Mouse (Mus musculus) G1E-ER4 (cell line): ENCODE data around the gene Kcnab3. TPM values are rescaled to one million over a fixed set of nuclear protein-coding genes. Genes with fewer than 3 reads are reported as not detected.

Source experiments
- GATA1 ChIP-seq: IDR thresholded peaks from one replicate; pipeline ENCODE4 v1.8.0; 2012; ENCODE audit warnings: low read length, inconsistent platforms
- polyA plus RNA-seq: library from polyadenylated mRNA; stranded (reverse); fragments of >175 nt; gene quantifications from 2 replicates; pipeline ENCODE4 v1.2.3, GENCODE M21; 2012

Gene Kcnab3
- polyA plus RNA-seq, 1 experiment = 2.7 TPM

DNA sequence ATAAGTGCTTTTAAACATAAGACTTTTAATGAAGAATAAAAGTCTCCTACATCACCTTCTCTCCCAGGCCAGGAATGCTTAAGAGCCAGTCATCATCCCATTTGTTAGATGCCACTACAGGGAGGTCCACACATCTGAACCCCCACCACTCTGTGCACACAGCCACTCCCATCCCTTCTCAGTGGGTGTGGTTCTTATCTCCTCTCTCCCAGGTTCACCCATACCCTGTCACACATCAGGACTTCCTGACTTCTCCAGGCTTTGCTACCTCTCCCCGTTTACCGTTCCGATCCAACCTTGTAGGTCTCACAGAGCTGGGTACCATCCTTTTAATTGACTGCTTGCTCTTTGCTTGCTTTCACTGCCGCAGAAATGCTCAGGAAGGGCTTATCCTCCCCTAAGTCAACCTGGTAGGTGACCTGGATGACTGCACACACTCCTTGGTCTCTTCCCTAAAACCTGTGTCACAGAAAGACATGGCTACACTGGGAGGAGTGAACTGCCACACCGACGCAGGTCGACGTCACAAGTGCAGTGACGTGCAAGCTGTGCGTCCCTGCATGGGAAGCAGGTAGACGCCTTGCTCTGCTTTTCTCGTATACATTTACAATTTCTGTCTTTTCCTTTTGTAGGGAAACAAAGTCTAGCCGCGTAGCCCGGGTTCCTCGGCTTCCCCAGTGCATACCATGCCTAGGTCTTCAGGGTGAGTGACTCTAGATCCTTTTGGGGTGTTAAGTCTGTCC is 47.3 kb downstream of the Kcnab3 start:
- TF ChIP-seq GATA1 = no peak

DNA sequence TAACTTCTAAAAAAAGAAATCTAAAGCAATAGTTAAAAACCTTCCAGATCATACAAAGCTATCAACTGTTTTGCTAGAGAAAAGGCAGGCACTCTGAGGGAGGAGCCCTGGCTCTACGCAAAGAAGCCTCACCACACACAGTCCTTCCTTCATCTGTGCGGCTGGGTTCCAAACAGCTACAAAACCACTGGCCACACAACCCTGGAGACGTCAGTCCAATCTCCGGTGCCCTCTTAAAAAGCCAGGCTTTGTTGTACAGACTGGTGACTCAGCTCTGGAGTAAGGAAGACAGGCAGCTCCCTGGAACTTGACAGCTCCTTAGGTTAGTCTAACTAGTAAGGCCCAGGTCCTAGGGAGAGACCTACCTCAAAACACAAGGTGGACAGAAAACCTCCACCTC is 49.6 kb downstream of the Kcnab3 start:
- no peak for TF ChIP-seq GATA1

DNA sequence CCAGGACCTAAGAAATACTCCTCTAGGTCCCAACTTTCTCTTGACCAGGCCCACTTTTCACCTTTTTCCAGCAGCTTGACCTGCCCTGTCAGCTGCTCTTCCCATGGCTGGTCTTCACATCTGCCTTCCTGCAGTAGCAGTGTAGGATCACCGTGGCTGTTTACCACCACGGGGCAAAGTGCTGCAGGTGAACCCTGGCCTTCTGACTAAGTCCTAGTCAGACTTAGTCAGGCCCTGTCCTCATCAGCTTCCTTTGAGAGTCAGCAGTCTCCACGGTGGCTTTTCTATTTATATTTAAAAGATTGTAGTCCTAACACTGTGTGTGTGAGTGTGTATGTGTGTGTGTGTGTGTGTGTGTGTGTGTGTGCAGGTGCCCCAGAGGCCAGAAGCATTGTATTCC is 51.7 kb downstream of the Kcnab3 start:
- no peak for TF ChIP-seq GATA1

DNA sequence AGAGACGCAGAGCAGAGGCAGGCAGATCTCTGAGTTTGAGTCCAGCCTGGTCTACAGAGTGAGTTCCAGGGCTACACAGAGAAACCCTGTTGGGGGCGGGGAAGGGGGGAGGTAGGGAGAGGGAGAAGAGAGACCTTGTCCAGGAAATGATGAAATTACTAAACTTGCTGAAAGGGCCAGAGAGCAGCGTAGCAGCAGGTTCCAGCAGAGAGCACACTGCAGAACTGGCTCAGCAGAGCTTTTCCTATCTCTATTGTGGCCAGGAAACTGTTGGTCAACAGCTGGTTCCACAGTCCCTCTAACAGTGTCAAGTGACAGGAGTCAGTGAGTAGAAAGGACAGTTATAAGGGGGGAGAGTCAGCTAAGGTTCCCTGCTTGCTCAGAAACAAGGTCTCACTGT is 53.5 kb downstream of the Kcnab3 start:
- TF ChIP-seq GATA1 = no peak

DNA sequence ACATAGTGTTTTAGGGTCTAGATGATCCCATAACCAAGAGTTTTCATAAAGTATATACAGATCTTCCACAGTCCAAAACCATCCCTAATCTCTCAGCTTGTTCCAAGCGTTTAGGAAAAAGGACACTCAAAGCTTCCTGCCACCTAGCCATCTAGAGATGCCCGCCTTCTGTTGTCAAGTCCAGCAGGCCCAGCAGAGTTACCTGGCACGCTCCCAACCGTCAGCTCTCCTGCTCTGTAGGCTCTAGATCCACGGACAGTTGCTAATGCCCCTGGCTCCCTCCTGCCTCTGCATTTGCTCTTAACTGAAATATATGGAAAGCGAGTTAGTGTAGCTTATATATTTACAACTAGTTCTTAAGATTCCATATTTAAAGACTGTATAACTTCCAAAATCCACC is 55.3 kb downstream of the Kcnab3 start:
- TF ChIP-seq GATA1 = no peak

Other genes starting within 250 kb of the Kcnab3 start
- 32.2 and 39.6 TPM in 2 replicates for gene Vamp2, start 237.8 kb upstream of the Kcnab3 start, polyA plus RNA-seq
- gene Per1, start 231.0 kb upstream of the Kcnab3 start, polyA plus RNA-seq = 25.0 and 26.2 TPM in 2 replicates
- 0.80 and 1.4 TPM in 2 replicates for gene Hes7, start 205.9 kb upstream of the Kcnab3 start, polyA plus RNA-seq
- 0.09 and 0.10 TPM in 2 replicates for gene 9130213A22Rik, start 203.7 kb upstream of the Kcnab3 start, polyA plus RNA-seq
- gene Aloxe3, start 200.4 kb upstream of the Kcnab3 start, polyA plus RNA-seq = not detected in 2 replicates
- not detected in 2 replicates for gene Alox12b, start 169.3 kb upstream of the Kcnab3 start, polyA plus RNA-seq
- not detected in 2 replicates for gene Alox8, start 128.4 kb upstream of the Kcnab3 start, polyA plus RNA-seq
- gene Gucy2e, start 89.2 kb upstream of the Kcnab3 start, polyA plus RNA-seq = not detected in 2 replicates
- 39.6 and 50.3 TPM in 2 replicates for gene Cntrob, start 2.5 kb upstream of the Kcnab3 start, polyA plus RNA-seq
- gene Trappc1, start 2.3 kb upstream of the Kcnab3 start, polyA plus RNA-seq = 4.2 and 6.8 TPM in 2 replicates
- not detected in 2 replicates for gene Rnf227, start 14.2 kb downstream of the Kcnab3 start, polyA plus RNA-seq
- 279 and 331 TPM in 2 replicates for gene Chd3, start 43.1 kb downstream of the Kcnab3 start, polyA plus RNA-seq
- gene Naa38, start 69.2 kb downstream of the Kcnab3 start, polyA plus RNA-seq = 126 and 142 TPM in 2 replicates
- gene Cyb5d1, start 69.4 kb downstream of the Kcnab3 start, polyA plus RNA-seq = 7.4 and 7.5 TPM in 2 replicates
- 2.3 and 3.6 TPM in 2 replicates for gene Tmem88, start 72.0 kb downstream of the Kcnab3 start, polyA plus RNA-seq
- 59.3 and 72.1 TPM in 2 replicates for gene Kdm6b, start 87.4 kb downstream of the Kcnab3 start, polyA plus RNA-seq
- 0.01 and 0.02 TPM in 2 replicates for gene Dnah2, start 222.9 kb downstream of the Kcnab3 start, polyA plus RNA-seq
- gene Efnb3, start 233.9 kb downstream of the Kcnab3 start, polyA plus RNA-seq = 0.66 and 0.68 TPM in 2 replicates